Mouse (Mus musculus) bone marrow macrophage, adult 2 months (primary cell): ENCODE measurements around the gene Ano1.

Experiments
- CTCF ChIP-seq: IDR thresholded peaks from 2 replicates; pipeline ENCODE4 v1.5.1; 2012; ENCODE audit warnings: low read depth, mild to moderate bottlenecking, low read length, moderate library complexity
- POLR2A ChIP-seq: IDR thresholded peaks from 2 replicates; pipeline ENCODE4 v1.6.1; 2012; ENCODE audit warnings: mild to moderate bottlenecking, low read depth, low read length, borderline replicate concordance

DNA sequence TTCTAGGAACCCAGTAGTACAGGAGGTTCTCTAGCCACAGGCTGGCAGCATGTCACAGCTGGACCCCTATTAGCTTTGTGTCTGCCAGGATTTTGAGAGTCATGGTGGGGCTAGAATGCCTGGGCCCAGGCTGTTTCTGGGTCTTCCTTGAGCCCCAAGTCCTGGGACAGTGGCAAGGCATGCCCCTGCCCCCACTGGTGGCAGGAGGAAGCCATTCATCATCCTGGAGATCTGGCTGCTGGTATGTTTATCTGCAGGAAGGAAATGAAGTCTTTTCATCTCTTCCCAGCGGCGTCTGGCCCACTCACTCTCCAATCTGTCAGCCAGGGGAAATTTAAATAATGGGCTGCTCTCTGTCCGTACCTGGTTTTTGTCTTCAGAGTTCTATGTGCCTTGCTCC is 18.3 kb upstream of the Ano1 start:
- TF ChIP-seq POLR2A (no peak), CTCF (no peak)
